Mouse (Mus musculus): ENCODE data around the gene Hk2.
"Not testable (repeated sequence)": the region's sequence is repeated elsewhere in the genome, so short reads cannot be mapped to it uniquely, and the experiment has no call there.

Hk2 gene

GRCm38 (mm10) chr6:82740269-82740668 is 34.0 kb downstream of the Hk2 start:
- DNase-seq: peak; percentile 57 to 66

GRCm38 (mm10) chr6:82737634-82738540 is 36.4 kb downstream of the Hk2 start:
- DNase-seq: peak in 1 of 2 experiments; percentile 19

DNA sequence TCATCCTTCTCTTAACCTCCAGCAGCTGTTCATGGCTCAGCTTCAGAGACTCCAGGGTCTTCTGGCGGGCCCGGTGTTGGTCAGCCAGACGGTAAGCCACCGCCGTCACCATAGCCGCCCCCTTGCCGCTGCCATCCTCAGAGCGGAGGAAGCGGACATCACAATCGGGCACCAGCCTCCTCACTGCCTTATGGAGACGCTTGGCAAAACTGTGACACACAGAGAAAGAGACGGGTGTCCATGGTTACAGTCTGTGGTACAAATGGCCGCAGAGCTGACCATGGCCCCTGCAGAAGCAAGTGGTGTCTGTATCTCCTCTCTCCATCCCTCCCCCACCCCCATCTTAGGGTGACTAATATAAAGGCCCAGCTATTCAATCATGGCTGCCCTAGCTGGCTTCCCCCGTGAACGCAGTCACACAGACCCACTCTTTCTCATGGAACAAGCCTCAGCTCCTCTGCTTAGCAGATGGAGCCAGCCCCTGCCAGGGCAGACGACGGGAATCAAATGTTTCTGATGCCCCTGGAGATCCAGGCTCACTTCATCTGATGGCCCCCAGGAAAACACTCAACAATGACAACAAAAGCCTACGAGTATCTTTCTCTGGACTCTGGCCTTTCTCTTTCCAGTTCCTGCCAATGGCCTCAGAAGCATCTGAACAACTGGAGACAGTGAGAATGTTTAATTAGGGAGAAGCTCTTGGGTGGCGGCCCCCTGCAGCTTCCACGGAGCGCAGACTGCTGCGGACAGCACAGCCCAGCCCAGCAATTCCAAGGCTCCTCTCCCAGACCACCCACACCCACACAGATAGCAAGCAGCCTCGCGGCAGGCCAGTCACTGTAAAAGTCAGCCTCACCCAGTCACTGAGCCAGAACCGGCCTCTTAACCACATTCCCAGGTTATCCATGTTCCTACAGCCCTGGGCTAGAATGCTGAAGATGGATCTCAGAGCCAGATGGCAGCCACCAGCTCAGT is 37.3 kb downstream of the Hk2 start:
- DNase-seq: peak in 1 of 2 experiments; percentile 38

- no peak for DNase-seq
Measured at GRCm38 (mm10) chr6:82735347-82735746, 38.9 kb downstream of the Hk2 start.

GRCm38 (mm10) chr6:82728635-82729034 is 45.6 kb downstream of the Hk2 start:
- DNase-seq: no peak

DNA sequence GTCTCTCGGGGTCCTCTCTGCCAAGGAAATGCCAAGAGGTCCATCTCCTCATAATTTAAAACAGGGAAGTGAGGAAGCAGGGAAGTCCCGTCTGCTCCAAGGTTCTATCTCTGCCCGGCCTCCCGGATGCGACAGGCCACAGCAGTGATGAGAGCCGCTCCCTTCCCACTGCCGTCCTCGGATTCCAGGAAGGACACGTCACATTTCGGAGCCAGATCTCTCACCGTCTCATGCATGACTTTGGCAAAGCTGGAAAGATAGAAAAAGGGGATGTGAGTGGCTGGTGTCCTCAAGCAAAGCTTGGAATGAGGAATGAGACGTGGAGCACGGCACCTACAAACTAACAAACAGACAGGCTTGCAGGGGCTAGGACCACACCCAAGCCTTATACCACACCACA is 47.0 kb downstream of the Hk2 start:
- DNase-seq: no peak

- DNase-seq: no peak
Measured at GRCm38 (mm10) chr6:82723321-82723720, 50.9 kb downstream of the Hk2 start.

- DNase-seq: no peak
Measured at GRCm38 (mm10) chr6:82716126-82716525, 58.1 kb downstream of the Hk2 start.

- DNase-seq: no peak
Measured at GRCm38 (mm10) chr6:82715653-82716052, 58.6 kb downstream of the Hk2 start.

DNA sequence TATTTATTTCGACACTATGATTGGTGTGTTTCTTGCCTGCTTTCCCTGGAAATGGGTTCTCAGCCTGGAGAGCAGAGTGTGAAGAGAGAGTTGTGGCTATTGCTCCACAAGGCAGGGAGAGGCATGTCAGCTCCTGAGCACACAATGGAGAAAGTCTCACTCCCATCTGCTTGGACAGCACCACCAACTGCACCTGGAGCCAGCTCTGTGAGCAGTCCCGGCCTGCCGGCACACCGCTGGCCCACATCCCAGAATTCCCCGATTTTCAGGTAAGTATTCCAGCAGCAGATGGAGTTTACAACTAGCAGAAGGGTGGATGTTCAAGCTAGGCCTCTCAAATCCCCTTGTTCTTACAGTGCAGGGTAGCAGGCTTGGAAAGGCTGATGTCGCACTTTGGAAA is 59.0 kb downstream of the Hk2 start:
- DNase-seq: no peak

DNA sequence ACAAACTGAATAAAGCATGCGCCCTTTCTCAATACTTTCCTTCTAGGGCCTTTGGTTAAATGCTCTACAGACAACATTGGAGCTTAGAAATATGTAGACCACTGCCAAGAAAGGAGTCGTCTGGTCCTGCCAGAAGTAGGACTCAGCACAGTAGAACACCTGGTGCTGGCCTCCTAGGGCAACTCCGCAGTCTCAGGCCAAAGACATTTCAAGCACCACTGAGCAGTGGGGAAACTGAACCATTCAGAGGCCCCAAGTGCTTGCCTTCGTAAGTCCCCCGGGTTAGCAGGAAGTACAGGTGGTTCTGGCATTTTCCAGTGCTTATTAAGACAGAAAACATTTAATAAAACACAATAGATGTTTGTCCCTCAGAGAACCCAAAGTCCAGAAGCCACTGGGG is 59.4 kb downstream of the Hk2 start:
- DNase-seq: no peak

- DNase-seq: peak; percentile 70 to 83
Measured at GRCm38 (mm10) chr6:82714243-82714642, 60.0 kb downstream of the Hk2 start.

DNA sequence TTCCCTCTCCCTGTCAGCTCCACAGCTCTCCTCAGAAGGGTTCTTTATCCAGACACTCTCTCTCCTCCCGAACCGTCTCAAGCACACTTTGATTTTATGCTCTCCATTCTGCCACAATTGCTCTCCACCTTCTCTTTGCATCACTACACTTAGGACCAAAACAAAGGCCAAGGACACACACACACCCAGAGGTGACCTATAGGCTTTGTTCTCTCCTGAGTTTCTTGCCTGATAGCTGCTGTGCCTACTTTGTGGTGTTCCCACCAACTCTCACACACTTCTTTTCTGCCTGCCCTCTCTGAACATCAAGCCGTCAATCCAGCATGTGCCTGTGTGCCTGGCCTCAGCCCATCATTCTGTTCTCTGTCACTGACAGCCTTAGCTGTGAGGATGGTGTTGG is 66.5 kb downstream of the Hk2 start:
- no peak for DNase-seq

- DNase-seq: no peak
Measured at GRCm38 (mm10) chr6:82707241-82707640, 67.0 kb downstream of the Hk2 start.

DNA sequence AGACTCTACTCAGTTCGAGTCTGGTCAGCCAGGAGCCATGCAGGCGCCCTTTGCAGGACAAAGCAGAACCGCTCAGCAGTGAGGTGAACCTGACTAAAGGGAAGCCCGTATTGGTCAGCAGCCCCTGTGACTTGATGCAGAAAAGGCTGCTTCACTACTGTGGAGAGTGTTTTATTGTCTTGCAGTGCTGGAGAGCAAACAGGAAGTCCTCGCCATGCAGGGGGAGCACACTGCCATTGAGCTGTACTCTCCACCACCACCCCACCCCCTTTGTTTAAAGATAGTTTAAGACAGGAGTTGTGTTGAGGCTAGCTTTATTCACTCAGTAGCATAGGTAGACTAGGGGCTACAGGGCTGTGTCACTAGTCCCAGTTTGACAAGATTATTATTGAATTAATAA is 69.0 kb downstream of the Hk2 start, which contains the start of gene Pole4:
Gene Pole4, minus strand, starts transcription at position 145 of the 400 bp plus-strand sequence.
- DNase-seq: no peak

GRCm38 (mm10) chr6:82703710-82704109 is 70.5 kb downstream of the Hk2 start:
- DNase-seq: no peak

- DNase-seq: peak; percentile 89 to 95
Measured at GRCm38 (mm10) chr6:82702593-82703017, 71.6 kb downstream of the Hk2 start.

DNA sequence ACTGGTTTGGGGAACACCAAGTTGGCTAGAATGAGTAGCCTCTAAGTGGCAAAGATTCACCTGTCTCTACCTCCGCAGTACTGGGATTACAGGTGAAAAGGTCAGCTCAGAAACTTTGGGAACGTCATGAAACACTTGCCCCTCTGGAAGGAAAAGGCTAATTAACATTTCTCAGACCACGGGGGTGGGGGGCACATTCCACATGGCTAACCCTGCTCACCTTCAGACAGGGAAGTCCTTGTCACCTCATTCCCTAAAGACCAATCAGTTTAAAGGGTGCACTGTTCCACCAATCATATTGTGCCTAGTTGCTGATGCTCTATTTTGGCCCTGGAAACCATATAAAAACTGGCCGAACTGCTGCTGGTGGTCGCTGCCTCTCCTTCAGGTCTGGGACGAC is 73.0 kb downstream of the Hk2 start:
- no peak for DNase-seq

DNA sequence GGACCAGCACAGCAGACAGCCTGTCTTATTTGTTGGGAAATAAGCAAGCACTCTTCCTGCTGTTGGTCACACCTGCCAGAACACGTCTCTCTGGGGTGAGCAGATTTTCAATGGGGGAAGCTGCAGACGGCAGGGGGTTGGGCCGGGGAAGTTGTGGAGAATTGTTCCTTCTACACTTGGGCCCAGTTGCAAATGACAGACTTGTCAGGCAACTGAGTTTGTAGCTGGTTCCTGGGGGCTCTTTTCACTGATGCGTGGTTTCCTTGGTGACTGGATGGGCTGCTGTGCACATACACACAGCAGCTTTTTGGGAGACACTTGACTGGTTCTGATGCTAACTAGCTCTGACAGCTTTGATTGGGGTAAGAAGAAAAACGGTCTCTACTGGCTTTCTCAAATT is 74.4 kb downstream of the Hk2 start:
- DNase-seq: no peak

DNA sequence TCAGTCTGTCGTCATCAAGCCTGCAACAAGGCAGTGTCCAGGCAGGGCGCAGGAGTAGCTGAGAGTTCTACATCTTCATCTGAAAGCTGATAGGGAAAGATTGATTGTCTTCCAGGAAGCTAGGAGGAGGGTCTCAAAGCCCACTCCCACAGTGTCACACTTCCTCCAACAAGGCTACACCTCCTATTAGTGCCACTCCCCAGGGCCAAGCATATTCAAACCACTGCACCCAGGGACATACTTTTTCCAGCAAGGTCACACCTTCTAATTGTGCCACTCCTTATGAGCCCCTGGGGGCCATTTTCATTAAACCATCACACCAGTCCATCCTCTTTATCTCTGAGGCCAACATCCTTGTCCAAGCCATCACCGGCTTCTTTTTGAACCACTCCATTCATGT is 77.5 kb downstream of the Hk2 start:
- DNase-seq: no peak

- DNase-seq: no peak
Measured at GRCm38 (mm10) chr6:82694668-82695067, 79.6 kb downstream of the Hk2 start.

GRCm38 (mm10) chr6:82689474-82689873 is 84.8 kb downstream of the Hk2 start:
- DNase-seq: no peak

- not testable (repeated sequence) for DNase-seq
Measured at GRCm38 (mm10) chr6:82688586-82688985, 85.7 kb downstream of the Hk2 start.
